Mouse (Mus musculus): ENCODE data around the gene Dpf3. TPM values are rescaled to one million over a fixed set of nuclear protein-coding genes. Genes with fewer than 3 reads are reported as not detected.

Dpf3 gene
- polyA plus RNA-seq, 1 experiment = 4.0 TPM

- no peak overlapping the region for H3K27ac ChIP-seq (ENCODE audit: insufficient read depth, low read depth, low read length)
- DNase-seq = no peak
- WGBS = 68% methylated on average over 4 of the region's 4 CpGs
- no peak for TF ChIP-seq POLR2A (IDR thresholded peaks at IDR 0.05; ENCODE audit: low read depth, low read length)
- no peak for TF ChIP-seq CTCF (conservative IDR thresholded peaks at IDR 0.05; ENCODE audit: insufficient read depth, insufficient read length, low read depth, low read length)
- no peaks in the 10 kb centered on the region for H3K36me3 ChIP-seq (ENCODE audit: control insufficient read depth, insufficient read depth, low read length)
- no peaks in the 10 kb centered on the region for H3K27me3 ChIP-seq (replicated peaks; ENCODE audit: control insufficient read depth, insufficient read depth, low read length)
- no peak overlapping the region for H3K4me3 ChIP-seq (ENCODE audit: insufficient read depth, low read depth, low read length)
- H3K4me1 ChIP-seq (ENCODE audit: control insufficient read depth, insufficient read depth, low read length) = no peaks in the 10 kb centered on the region
These were observed 26.7 kb upstream of the Dpf3 start for GRCm38 (mm10) chr12:83514216-83514615.

DNA sequence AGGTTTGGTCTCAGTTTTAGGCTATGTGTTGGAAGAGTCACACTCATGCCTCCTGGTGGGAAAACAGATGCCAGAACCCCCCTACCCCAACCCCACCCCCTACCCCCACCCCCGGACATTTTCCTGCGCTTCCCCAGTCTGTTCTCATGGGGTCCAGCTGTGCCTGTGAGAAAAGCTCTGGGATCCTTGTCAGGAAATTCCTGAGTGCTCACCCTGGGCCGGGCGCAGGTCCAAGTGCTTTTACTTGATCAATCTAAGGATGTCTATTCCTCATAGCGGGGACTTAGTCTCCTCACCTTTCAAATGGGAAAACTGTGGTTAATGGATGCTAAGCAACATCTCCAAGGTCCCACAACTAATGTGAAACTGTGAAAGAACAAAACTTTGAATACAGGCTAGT is 25.7 kb upstream of the Dpf3 start:
- no peaks in the 10 kb centered on the region for H3K27me3 ChIP-seq (replicated peaks; ENCODE audit: control insufficient read depth, insufficient read depth, low read length)
- no peak overlapping the region for H3K27ac ChIP-seq (ENCODE audit: insufficient read depth, low read depth, low read length)
- peak; percentile 38 for DNase-seq
- no peak for TF ChIP-seq CTCF (conservative IDR thresholded peaks at IDR 0.05; ENCODE audit: insufficient read depth, insufficient read length, low read depth, low read length)
- TF ChIP-seq POLR2A (IDR thresholded peaks at IDR 0.05; ENCODE audit: low read depth, low read length) = no peak
- no peaks in the 10 kb centered on the region for H3K4me1 ChIP-seq (ENCODE audit: control insufficient read depth, insufficient read depth, low read length)
- no peaks in the 10 kb centered on the region for H3K36me3 ChIP-seq (ENCODE audit: control insufficient read depth, insufficient read depth, low read length)
- whole genome bisulfite sequencing = 43% methylated on average over 5 of the region's 5 CpGs
- no peak overlapping the region for H3K4me3 ChIP-seq (ENCODE audit: insufficient read depth, low read depth, low read length)

GRCm38 (mm10) chr12:83512783-83513182 is 25.3 kb upstream of the Dpf3 start:
- no peak for TF ChIP-seq POLR2A (IDR thresholded peaks at IDR 0.05; ENCODE audit: low read depth, low read length)
- TF ChIP-seq CTCF (conservative IDR thresholded peaks at IDR 0.05; ENCODE audit: insufficient read depth, insufficient read length, low read depth, low read length) = no peak
- Histone ChIP-seq H3K36me3 (ENCODE audit: control insufficient read depth, insufficient read depth, low read length) (no peaks in the 10 kb centered on the region), H3K4me3 (ENCODE audit: insufficient read depth, low read depth, low read length) (no peak overlapping the region), H3K27me3 (replicated peaks; ENCODE audit: control insufficient read depth, insufficient read depth, low read length) (no peaks in the 10 kb centered on the region), H3K27ac (ENCODE audit: insufficient read depth, low read depth, low read length) (no peak overlapping the region), H3K4me1 (ENCODE audit: control insufficient read depth, insufficient read depth, low read length) (no peaks in the 10 kb centered on the region)
- DNase-seq = no peak
- 22% methylated on average over 4 of the region's 4 CpGs for WGBS

DNA sequence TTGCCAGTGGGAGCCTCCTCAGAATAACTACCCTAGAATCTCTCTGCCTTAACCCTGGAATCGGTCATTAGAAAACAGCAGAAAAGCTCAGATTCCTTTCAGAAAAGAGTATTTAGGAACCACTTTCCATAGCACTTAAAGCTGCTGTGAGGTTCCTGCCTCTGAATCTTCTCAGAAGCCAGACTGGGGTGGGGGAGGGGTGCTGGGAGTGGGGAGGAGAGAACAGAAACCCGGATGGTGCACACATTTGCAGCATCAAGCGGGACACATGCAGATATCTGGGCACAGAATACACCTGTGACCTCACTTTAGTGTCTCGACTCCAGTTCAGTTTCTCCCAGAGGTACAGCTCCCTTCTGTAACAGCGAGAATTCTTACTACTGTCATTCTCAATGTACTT is 23.1 kb upstream of the Dpf3 start:
- Histone ChIP-seq H3K27me3 (replicated peaks; ENCODE audit: control insufficient read depth, insufficient read depth, low read length) (no peaks in the 10 kb centered on the region), H3K4me3 (ENCODE audit: insufficient read depth, low read depth, low read length) (no peak overlapping the region), H3K27ac (ENCODE audit: insufficient read depth, low read depth, low read length) (no peak overlapping the region), H3K4me1 (ENCODE audit: control insufficient read depth, insufficient read depth, low read length) (no peaks in the 10 kb centered on the region), H3K36me3 (ENCODE audit: control insufficient read depth, insufficient read depth, low read length) (no peaks in the 10 kb centered on the region)
- no peak for TF ChIP-seq POLR2A (IDR thresholded peaks at IDR 0.05; ENCODE audit: low read depth, low read length)
- no peak for TF ChIP-seq CTCF (conservative IDR thresholded peaks at IDR 0.05; ENCODE audit: insufficient read depth, insufficient read length, low read depth, low read length)
- no peak for DNase-seq
- WGBS = 81% methylated on average over 5 of the region's 5 CpGs

- no peaks in the 10 kb centered on the region for H3K36me3 ChIP-seq (ENCODE audit: control insufficient read depth, insufficient read depth, low read length)
- DNase-seq = no peak
- H3K4me1 ChIP-seq (ENCODE audit: control insufficient read depth, insufficient read depth, low read length) = no peaks in the 10 kb centered on the region; the same call in 1 of the 2 replicates
- 70% methylated on average over 10 of the region's 10 CpGs for WGBS
- no peaks in the 10 kb centered on the region for H3K27me3 ChIP-seq (replicated peaks; ENCODE audit: control insufficient read depth, insufficient read depth, low read length)
- H3K4me3 ChIP-seq (ENCODE audit: insufficient read depth, low read depth, low read length) = no peak overlapping the region
- no peak overlapping the region for H3K27ac ChIP-seq (ENCODE audit: insufficient read depth, low read depth, low read length)
- TF ChIP-seq POLR2A (IDR thresholded peaks at IDR 0.05; ENCODE audit: low read depth, low read length) (no peak), CTCF (conservative IDR thresholded peaks at IDR 0.05; ENCODE audit: insufficient read depth, insufficient read length, low read depth, low read length) (no peak)
These were observed 19.0 kb upstream of the Dpf3 start for GRCm38 (mm10) chr12:83506543-83506942.

DNA sequence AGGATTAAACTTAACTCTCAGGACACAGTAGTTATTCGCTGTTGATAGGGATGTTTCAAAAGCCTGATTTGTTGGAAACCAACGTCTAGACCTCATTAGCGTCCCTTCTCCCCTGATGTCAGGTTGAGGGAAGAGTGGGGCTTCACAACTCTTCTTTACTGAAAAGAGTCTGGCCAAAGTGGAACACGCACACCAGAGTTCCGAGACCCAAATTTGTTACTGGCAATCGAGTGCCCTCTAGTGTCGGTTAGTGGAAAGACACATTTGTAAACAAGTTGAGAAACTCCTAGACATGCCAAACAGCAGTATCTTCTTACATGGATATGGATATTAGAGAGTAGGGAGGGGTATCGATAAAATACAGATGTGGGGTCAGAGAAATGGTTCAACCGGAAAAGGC is 14.7 kb upstream of the Dpf3 start:
- Histone ChIP-seq H3K4me1 (ENCODE audit: control insufficient read depth, insufficient read depth, low read length) (no peaks in the 10 kb centered on the region; the same call in 1 of the 2 replicates), H3K4me3 (ENCODE audit: insufficient read depth, low read depth, low read length) (no peak overlapping the region), H3K27me3 (replicated peaks; ENCODE audit: control insufficient read depth, insufficient read depth, low read length) (no peaks in the 10 kb centered on the region), H3K36me3 (ENCODE audit: control insufficient read depth, insufficient read depth, low read length) (no peaks in the 10 kb centered on the region), H3K27ac (ENCODE audit: insufficient read depth, low read depth, low read length) (no peak overlapping the region)
- 5% methylated on average over 9 of the region's 9 CpGs for WGBS
- TF ChIP-seq CTCF (conservative IDR thresholded peaks at IDR 0.05; ENCODE audit: insufficient read depth, insufficient read length, low read depth, low read length) = peak; percentile 77
- no peak for TF ChIP-seq POLR2A (IDR thresholded peaks at IDR 0.05; ENCODE audit: low read depth, low read length)
- DNase-seq = peak; percentile 79

DNA sequence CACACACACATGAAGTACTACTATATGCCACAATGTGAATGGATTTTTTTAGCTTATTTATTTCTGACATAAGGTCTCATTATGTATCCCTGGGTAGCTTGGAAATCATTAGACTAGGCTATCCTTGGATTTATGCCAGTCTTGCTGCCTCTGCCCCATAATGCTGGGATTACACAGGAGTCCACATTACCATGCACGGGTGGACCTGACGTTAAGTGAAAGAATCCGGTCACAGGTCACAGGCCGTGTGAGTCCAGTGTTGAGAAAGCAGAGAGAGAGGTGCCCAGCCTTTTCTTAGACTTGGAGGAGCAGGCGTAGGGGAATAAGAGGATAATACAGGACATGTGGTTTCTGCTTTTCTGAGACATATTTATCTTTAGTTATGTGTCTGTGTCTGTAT is 11.7 kb upstream of the Dpf3 start:
- no peak overlapping the region for H3K4me3 ChIP-seq (ENCODE audit: insufficient read depth, low read depth, low read length)
- H3K4me1 ChIP-seq (ENCODE audit: control insufficient read depth, insufficient read depth, low read length) = no peaks in the 10 kb centered on the region; the same call in 1 of the 2 replicates
- DNase-seq = peak; percentile 55
- H3K27ac ChIP-seq (ENCODE audit: insufficient read depth, low read depth, low read length) = no peak overlapping the region
- TF ChIP-seq POLR2A (IDR thresholded peaks at IDR 0.05; ENCODE audit: low read depth, low read length) (no peak), CTCF (conservative IDR thresholded peaks at IDR 0.05; ENCODE audit: insufficient read depth, insufficient read length, low read depth, low read length) (no peak)
- H3K27me3 ChIP-seq (replicated peaks; ENCODE audit: control insufficient read depth, insufficient read depth, low read length) = no peaks in the 10 kb centered on the region
- no peaks in the 10 kb centered on the region for H3K36me3 ChIP-seq (ENCODE audit: control insufficient read depth, insufficient read depth, low read length)
- 46% methylated on average over 5 of the region's 5 CpGs for WGBS
